Mouse (Mus musculus): ENCODE measurements at regions not wholly inside any gene's neighbourhood (a gene's known extent, or its start where the extent isn't known, plus 50 kb on each side); places are given as distances from the start of the nearest gene placed in this dataset.

DNA sequence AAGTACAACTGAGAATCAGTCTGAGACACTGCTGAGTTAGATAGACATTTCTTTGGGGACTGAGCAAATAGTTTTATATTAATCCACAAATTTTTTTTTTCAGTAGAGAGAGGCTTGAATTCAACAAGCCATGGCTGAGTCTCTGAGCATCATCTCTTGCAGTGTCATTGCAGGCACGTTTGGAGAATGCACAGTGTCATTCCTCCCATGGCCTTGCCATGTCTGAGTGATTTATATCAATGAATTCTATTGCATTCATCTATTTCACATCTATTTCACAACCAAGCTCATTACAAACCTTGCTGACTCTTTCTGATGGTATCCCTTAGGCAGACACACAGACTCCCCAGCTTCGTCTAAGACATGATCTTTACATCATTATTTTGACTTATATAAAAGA lies 66.6 kb downstream of the Uqcrfs1 start:
- no peak overlapping the region for H3K27ac ChIP-seq (ENCODE audit: control insufficient read depth, low read depth, low read length)
- no peak overlapping the region for H3K9ac ChIP-seq (ENCODE audit: control insufficient read depth, low read depth, low read length, poor library complexity, severe bottlenecking)
- no peaks in the 10 kb centered on the region for H3K36me3 ChIP-seq (ENCODE audit: control insufficient read depth in 1 of 2, insufficient read depth in 2 of 2, low read length in 2 of 2)
- H3K4me1 ChIP-seq (ENCODE audit: control insufficient read depth in 1 of 2, insufficient read depth in 2 of 2, low read length in 2 of 2) = no peaks in the 10 kb centered on the region
- H3K4me3 ChIP-seq (ENCODE audit: control insufficient read depth in 1 of 2, insufficient read depth in 1 of 2, low read depth in 2 of 2, low read length in 2 of 2) = no peak overlapping the region
- DNase-seq (ENCODE audit: low read depth, low spot score) = no peak
- no peaks in the 10 kb centered on the region for H3K79me2 ChIP-seq (ENCODE audit: control insufficient read depth, insufficient read depth, low read length, poor library complexity)
- no peaks in the 10 kb centered on the region for H3K9me3 ChIP-seq (replicated peaks; ENCODE audit: insufficient read depth, low read length)
- TF ChIP-seq POLR2A (IDR thresholded peaks at IDR 0.05; ENCODE audit: control insufficient read depth in 1 of 2, insufficient read depth in 1 of 2, low read depth in 1 of 2, low read length in 2 of 2, poor library complexity in 1 of 2) (no peak), ZMIZ1 (IDR thresholded peaks at IDR 0.05; ENCODE audit: low read depth, low read length) (no peak), UBTF (IDR thresholded peaks at IDR 0.05; ENCODE audit: borderline replicate concordance, insufficient read depth, low read depth, low read length) (no peak), HCFC1 (IDR thresholded peaks at IDR 0.05; ENCODE audit: low read depth, low read length) (no peak), BHLHE40 (IDR thresholded peaks at IDR 0.05; ENCODE audit: borderline replicate concordance, low read depth, low read length) (no peak)
- peaks cover 0 to 5% of the 10 kb centered on the region in 2 experiments; a peak in 2 of 4 replicates for H3K27me3 ChIP-seq (ENCODE audit: control insufficient read depth in 1 of 2, insufficient read depth in 2 of 2, low read length in 2 of 2)

DNA sequence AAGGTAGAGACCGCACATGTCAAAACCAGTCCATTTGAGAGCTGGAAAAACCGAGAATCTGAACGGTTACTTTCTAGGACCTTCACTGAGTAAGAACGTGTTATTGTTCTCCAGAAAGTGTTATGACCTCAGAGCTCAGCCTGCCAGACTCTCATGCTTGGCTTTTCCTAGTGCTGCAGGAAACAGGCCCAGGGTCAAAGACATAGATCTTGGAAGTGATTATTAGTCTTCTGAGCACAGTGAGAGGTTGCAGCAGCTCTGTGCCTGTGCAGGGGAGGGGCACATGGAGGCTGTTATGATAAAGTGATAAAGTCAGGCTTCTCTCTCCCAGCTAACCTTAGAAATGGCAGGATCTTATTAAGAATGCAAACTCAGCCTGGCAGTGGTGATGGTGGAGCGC lies 73.9 kb downstream of the Uqcrfs1 start:
- TF ChIP-seq ZMIZ1 (IDR thresholded peaks at IDR 0.05; ENCODE audit: low read depth, low read length) = no peak
- H3K36me3 ChIP-seq (ENCODE audit: control insufficient read depth in 1 of 2, insufficient read depth in 2 of 2, low read length in 2 of 2) = no peaks in the 10 kb centered on the region
- H3K4me3 ChIP-seq (ENCODE audit: control insufficient read depth in 1 of 2, insufficient read depth in 1 of 2, low read depth in 2 of 2, low read length in 2 of 2) = peak overlapping the region; percentile 21 to 29; a peak in 3 of 4 replicates
- H3K27ac ChIP-seq (ENCODE audit: control insufficient read depth, low read depth, low read length) = no peak overlapping the region
- H3K79me2 ChIP-seq (ENCODE audit: control insufficient read depth, insufficient read depth, low read length, poor library complexity) = no peaks in the 10 kb centered on the region
- H3K27me3 ChIP-seq (ENCODE audit: control insufficient read depth in 1 of 2, insufficient read depth in 2 of 2, low read length in 2 of 2) = peaks cover 0 to 3% of the 10 kb centered on the region in 2 experiments; a peak in 2 of 4 replicates
- H3K9me3 ChIP-seq (replicated peaks; ENCODE audit: insufficient read depth, low read length) = no peaks in the 10 kb centered on the region
- H3K4me1 ChIP-seq (ENCODE audit: control insufficient read depth in 1 of 2, insufficient read depth in 2 of 2, low read length in 2 of 2) = no peaks in the 10 kb centered on the region
- DNase-seq (ENCODE audit: low read depth, low spot score) = no peak
- H3K9ac ChIP-seq (ENCODE audit: control insufficient read depth, low read depth, low read length, poor library complexity, severe bottlenecking) = no peak overlapping the region

DNA sequence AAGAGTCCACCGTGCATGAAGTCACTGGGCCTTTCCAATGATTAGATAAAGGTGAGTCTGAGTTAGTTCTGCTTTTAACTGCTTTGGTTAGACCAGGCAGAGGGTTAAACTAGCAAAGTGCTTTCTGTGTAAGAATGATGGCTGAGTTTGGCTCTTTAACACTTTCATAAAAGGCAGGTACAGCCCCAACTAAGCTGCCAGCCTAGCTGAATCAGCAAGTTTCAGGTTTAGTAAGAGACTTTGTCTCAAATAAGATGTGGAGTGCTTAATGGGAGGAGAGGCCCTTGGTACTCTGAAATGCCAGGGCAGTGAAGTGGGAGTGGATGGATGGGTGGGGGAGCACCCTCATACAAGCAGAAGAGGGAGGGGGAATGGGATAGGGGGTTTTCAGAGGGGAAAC lies 78.1 kb downstream of the Uqcrfs1 start:
- H3K79me2 ChIP-seq (ENCODE audit: control insufficient read depth, insufficient read depth, low read length, poor library complexity) = no peaks in the 10 kb centered on the region
- TF ChIP-seq MEF2A (IDR thresholded peaks at IDR 0.05; ENCODE audit: extremely low read depth, insufficient replicate concordance, low read depth, low read length, poor library complexity, severe bottlenecking) (no peak), POLR2A (IDR thresholded peaks at IDR 0.05; ENCODE audit: control insufficient read depth in 1 of 2, insufficient read depth in 1 of 2, low read depth in 1 of 2, low read length in 2 of 2, poor library complexity in 1 of 2) (no peak), MYC (IDR thresholded peaks at IDR 0.05; ENCODE audit: low read depth, low read length) (no peak), SIN3A (IDR thresholded peaks at IDR 0.05; ENCODE audit: low read length) (no peak), ZKSCAN1 (IDR thresholded peaks at IDR 0.05; ENCODE audit: low read depth, low read length) (no peak), TAL1 (IDR thresholded peaks at IDR 0.05; ENCODE audit: low read length) (no peak), POLR2AphosphoS2 (IDR thresholded peaks at IDR 0.05; ENCODE audit: low read length) (no peak), MAFK (IDR thresholded peaks at IDR 0.05; ENCODE audit: borderline replicate concordance, low read depth, low read length) (no peak), RCOR1 (IDR thresholded peaks at IDR 0.05; ENCODE audit: low read depth, low read length) (no peak), BHLHE40 (IDR thresholded peaks at IDR 0.05; ENCODE audit: borderline replicate concordance, low read depth, low read length) (no peak), MYB (IDR thresholded peaks at IDR 0.05; ENCODE audit: low read depth, low read length) (no peak), SMC3 (IDR thresholded peaks at IDR 0.05; ENCODE audit: low read depth, low read length) (no peak), MAZ (IDR thresholded peaks at IDR 0.05; ENCODE audit: low read depth, low read length) (no peak)
- H3K9ac ChIP-seq (ENCODE audit: control insufficient read depth, low read depth, low read length, poor library complexity, severe bottlenecking) = no peak overlapping the region
- H3K27ac ChIP-seq (ENCODE audit: control insufficient read depth, low read depth, low read length) = no peak overlapping the region
- DNase-seq (ENCODE audit: low read depth, low spot score) = peak; percentile 26
- H3K4me1 ChIP-seq (ENCODE audit: control insufficient read depth in 1 of 2, insufficient read depth in 2 of 2, low read length in 2 of 2) = no peaks in the 10 kb centered on the region
- no peak overlapping the region for H3K4me3 ChIP-seq (ENCODE audit: control insufficient read depth in 1 of 2, insufficient read depth in 1 of 2, low read depth in 2 of 2, low read length in 2 of 2)
- no peaks in the 10 kb centered on the region for H3K36me3 ChIP-seq (ENCODE audit: control insufficient read depth in 1 of 2, insufficient read depth in 2 of 2, low read length in 2 of 2)
- no peaks in the 10 kb centered on the region for H3K9me3 ChIP-seq (replicated peaks; ENCODE audit: insufficient read depth, low read length)
- H3K27me3 ChIP-seq (ENCODE audit: control insufficient read depth in 1 of 2, insufficient read depth in 2 of 2, low read length in 2 of 2) = no peaks in the 10 kb centered on the region; a peak in 1 of 4 replicates
